Comparison of ENCODE assay signal across 7 mouse cellular contexts in genomic region chr13:63112598-63113372, GRCm38 (mm10).
DNase-seq lines count a peak whose midpoint lies in the region; ATAC-seq and TF ChIP-seq lines count a peak whose summit lies in the region.

No protein-coding gene starts in this region.

- H3K9ac ChIP-seq in embryonic facial prominence, embryonic 14.5 days (ENCODE audit: low read depth, low read length): no peak overlapping the region
- no peak overlapping the region for H3K9ac ChIP-seq in limb, embryonic 11.5 days (ENCODE audit: low read length)
- no peak overlapping the region for H3K9ac ChIP-seq in stomach, embryonic 14.5 days (replicated peaks; ENCODE audit: low read depth, low read length)

- H3K4me3 ChIP-seq in thymus, adult 2 months (ENCODE audit: control insufficient read depth, insufficient read depth, low read length): no peak overlapping the region
- no peak overlapping the region for H3K4me3 ChIP-seq in embryonic facial prominence, embryonic 14.5 days (ENCODE audit: low read depth, low read length)
- no peak overlapping the region for H3K4me3 ChIP-seq in limb, embryonic 11.5 days (ENCODE audit: low read depth, low read length)
- no peak overlapping the region for H3K4me3 ChIP-seq in stomach, embryonic 14.5 days (ENCODE audit: low read depth, low read length)

- H3K27ac ChIP-seq in thymus, adult 2 months (ENCODE audit: control insufficient read depth, insufficient read depth, low read length): no peak overlapping the region
- peak overlapping the region; percentile 85 for H3K27ac ChIP-seq in embryonic facial prominence, embryonic 14.5 days (replicated peaks; ENCODE audit: low read depth, low read length)
- no peak overlapping the region for H3K27ac ChIP-seq in limb, embryonic 11.5 days (replicated peaks; ENCODE audit: low read depth, low read length)
- H3K27ac ChIP-seq in stomach, embryonic 14.5 days (ENCODE audit: low read length): peak overlapping the region; percentile 94

- H3K36me3 ChIP-seq in thymus, adult 2 months (ENCODE audit: control insufficient read depth, insufficient read depth, low read length): no peaks in the 10 kb centered on the region
- no peaks in the 10 kb centered on the region for H3K36me3 ChIP-seq in embryonic facial prominence, embryonic 14.5 days (ENCODE audit: control insufficient read depth, insufficient read depth, low read length)
- H3K36me3 ChIP-seq in limb, embryonic 11.5 days (ENCODE audit: control insufficient read depth, insufficient read depth, low read length): no peaks in the 10 kb centered on the region
- no peaks in the 10 kb centered on the region for H3K36me3 ChIP-seq in stomach, embryonic 14.5 days (ENCODE audit: control insufficient read depth, insufficient read depth, low read length)

- no peak for TF ChIP-seq POLR2A in thymus, adult 2 months (IDR thresholded peaks at IDR 0.05; ENCODE audit: control insufficient read depth, extremely low read depth, insufficient read depth, low read length, poor library complexity)

- no peak for TF ChIP-seq CTCF in thymus, adult 2 months (IDR thresholded peaks at IDR 0.05; ENCODE audit: borderline replicate concordance, control insufficient read depth, extremely low read depth, insufficient read depth, low read length, poor library complexity)

- H3K9me3 ChIP-seq in embryonic facial prominence, embryonic 14.5 days (ENCODE audit: control insufficient read depth, low read length): no peaks in the 10 kb centered on the region
- H3K9me3 ChIP-seq in limb, embryonic 11.5 days (ENCODE audit: control insufficient read depth, low read length): no peaks in the 10 kb centered on the region
- no peaks in the 10 kb centered on the region for H3K9me3 ChIP-seq in stomach, embryonic 14.5 days (ENCODE audit: control insufficient read depth, low read depth, low read length)

- H3K4me1 ChIP-seq in thymus, adult 2 months (replicated peaks; ENCODE audit: control insufficient read depth, insufficient read depth, low read length): 0 out of 2 replicates have a peak, but pooled peaks cover 2% of the 10 kb centered on the region
- peaks cover 42% of the 10 kb centered on the region for H3K4me1 ChIP-seq in embryonic facial prominence, embryonic 14.5 days (ENCODE audit: control insufficient read depth, insufficient read depth, low read length)
- peaks cover 18% of the 10 kb centered on the region for H3K4me1 ChIP-seq in limb, embryonic 11.5 days (ENCODE audit: control insufficient read depth, insufficient read depth, low read length)
- peaks cover 35% of the 10 kb centered on the region for H3K4me1 ChIP-seq in stomach, embryonic 14.5 days (ENCODE audit: control insufficient read depth, insufficient read depth, low read length)

- 35% methylated on average over 10 of the region's 10 CpGs for WGBS in thymus, adult 2 months
- WGBS in embryonic facial prominence, embryonic 14.5 days: 20% methylated on average over 10 of the region's 10 CpGs
- 69% methylated on average over 10 of the region's 10 CpGs for WGBS in limb, embryonic 11.5 days
- 28% methylated on average over 10 of the region's 10 CpGs for WGBS in stomach, embryonic 14.5 days

- peak; percentile 3 for DNase-seq in thymus, adult 2 months
- DNase-seq in thymus, postnatal 10 days (ENCODE audit: low spot score in 2 of 2): no peak
- peak; percentile 94 for DNase-seq in embryonic facial prominence, embryonic 14.5 days (ENCODE audit: low spot score)
- DNase-seq in limb, embryonic 11.5 days (ENCODE audit: low spot score): no peak
- no peak for DNase-seq in adrenal gland, adult 2 months
- no peak for DNase-seq in spleen, postnatal 14 days (ENCODE audit: low spot score in 2 of 2)

- peak; percentile 87 for ATAC-seq in embryonic facial prominence, embryonic 14.5 days (ENCODE audit: low read depth)
- peak; percentile 15; the same call in 1 of the 2 replicates for ATAC-seq in limb, embryonic 11.5 days (ENCODE audit: insufficient number of reproducible peaks, low FRiP score, low TSS enrichment, low read depth)
- peak; percentile 62 for ATAC-seq in stomach, embryonic 14.5 days (ENCODE audit: insufficient number of reproducible peaks, insufficient read depth, low FRiP score, low read depth)

- peak overlapping the region; percentile 13 for H3K4me2 ChIP-seq in embryonic facial prominence, embryonic 14.5 days (ENCODE audit: low read depth, low read length)
- no peak overlapping the region for H3K4me2 ChIP-seq in limb, embryonic 11.5 days (ENCODE audit: low read depth, severe bottlenecking)
- peak overlapping the region; percentile 5; the same call in 1 of the 2 replicates for H3K4me2 ChIP-seq in stomach, embryonic 14.5 days (replicated peaks; ENCODE audit: low read depth, low read length)

- no peaks in the 10 kb centered on the region for H3K27me3 ChIP-seq in thymus, adult 2 months (ENCODE audit: control insufficient read depth, insufficient read depth, low read length)
- H3K27me3 ChIP-seq in embryonic facial prominence, embryonic 14.5 days (replicated peaks; ENCODE audit: control insufficient read depth, insufficient read depth, low read length): no peaks in the 10 kb centered on the region
- no peaks in the 10 kb centered on the region for H3K27me3 ChIP-seq in limb, embryonic 11.5 days (ENCODE audit: control insufficient read depth, insufficient read depth, low read length)
- H3K27me3 ChIP-seq in stomach, embryonic 14.5 days (ENCODE audit: control insufficient read depth, insufficient read depth, low read length): no peaks in the 10 kb centered on the region

Comparison
In these comparisons a context has a peak if more than half of its experiments do, and no peak if none do; other contexts are left out.
1. DNase-seq: peak in thymus, adult 2 months (single experiment) and embryonic facial prominence, embryonic 14.5 days (single experiment); none in thymus, postnatal 10 days (0 of 2), limb, embryonic 11.5 days (single experiment), adrenal gland, adult 2 months (single experiment) and spleen, postnatal 14 days (0 of 2).
2. H3K27ac ChIP-seq: peak in embryonic facial prominence, embryonic 14.5 days (single experiment) and stomach, embryonic 14.5 days (single experiment); none in thymus, adult 2 months (single experiment) and limb, embryonic 11.5 days (single experiment).
3. ATAC-seq: peak in every context shown above with its lines; median percentile 87 in embryonic facial prominence, embryonic 14.5 days; 62 in stomach, embryonic 14.5 days; 15 in limb, embryonic 11.5 days.